Mouse (Mus musculus) intestine, postnatal 0 days (tissue): ENCODE data around the gene Fgf12. TPM values are rescaled to one million over a fixed set of nuclear protein-coding genes. Genes with fewer than 3 reads are reported as not detected.

Experiments
- ATAC-seq: fragments of 200-750 bp; cut with Nextera tagmentation; 2 replicates; pipeline ENCODE4 v1.8.0; 2017; ENCODE audit warnings: mild to moderate bottlenecking, moderate TSS enrichment, moderate library complexity
- H3K27ac ChIP-seq: fragments of 300-500 bp; sonication (generic); 2 replicates; pipeline ENCODE4 v1.5.1; 2014; ENCODE audit warnings: mild to moderate bottlenecking, low read depth, low read length, moderate library complexity
- H3K27me3 ChIP-seq: fragments of 300-500 bp; sonication (generic); replicated peaks from 2 replicates; pipeline ENCODE4 v1.6.1; 2014; ENCODE audit warnings: low read length, mixed read lengths; ENCODE audit not compliant: control insufficient read depth, insufficient read depth
- H3K36me3 ChIP-seq: fragments of 300-500 bp; sonication (generic); 2 replicates; pipeline ENCODE4 v1.6.1; 2014; ENCODE audit warnings: mild to moderate bottlenecking, moderate library complexity; ENCODE audit not compliant: control insufficient read depth, insufficient read depth
- H3K4me1 ChIP-seq: fragments of 300-500 bp; sonication (generic); replicated peaks from 2 replicates; pipeline ENCODE4 v1.6.1; 2014; ENCODE audit warnings: antibody characterized with exemption, low read length, mixed read lengths; ENCODE audit not compliant: control insufficient read depth, insufficient read depth
- H3K4me2 ChIP-seq: fragments of 300-500 bp; sonication (generic); replicated peaks from 2 replicates; pipeline ENCODE4 v1.6.1; 2014; ENCODE audit warnings: low read depth, mild to moderate bottlenecking, moderate library complexity
- H3K4me3 ChIP-seq: fragments of 300-500 bp; sonication (generic); 2 replicates; pipeline ENCODE4 v1.5.1; 2014; ENCODE audit warnings: low read depth, low read length
- H3K9ac ChIP-seq: fragments of 300-500 bp; sonication (generic); 2 replicates; pipeline ENCODE4 v1.6.1; 2014; ENCODE audit warnings: mild to moderate bottlenecking, low read depth, low read length
- H3K9me3 ChIP-seq: fragments of 300-500 bp; sonication (generic); 2 replicates; pipeline ENCODE4 v1.6.1; 2016; ENCODE audit warnings: mixed run types; ENCODE audit not compliant: control insufficient read depth
- CTCF ChIP-seq: sonication (generic); IDR thresholded peaks from 2 replicates; pipeline ENCODE4 v1.5.1; 2016; ENCODE audit warnings: low read depth, mild to moderate bottlenecking, control low read depth, antibody characterized with exemption, moderate library complexity
- WGBS: fragments of 180-500 bp; shearing (Covaris S2); extraction: QIAGEN DNeasy Blood & Tissue Kit; methylation state at CpG from one replicate; pipeline ENCODE4 v1.1.7; 2014; 5-methylcytosine and 5-hydroxymethylcytosine counted together
- polyA plus RNA-seq: library from polyadenylated mRNA; unstranded; fragments of >200 nt; fragmentation: Nextera tagmentation; extraction: Ambion mirVana; gene quantifications from 2 replicates; pipeline ENCODE4 v1.2.1, GENCODE M21; 2015

Gene Fgf12
- polyA plus RNA-seq, 1 experiment from 2014 or later, result 0.42 TPM

GRCm38 (mm10) chr16:28511413-28511812, 241.5 kb downstream of the Fgf12 start:
- 28% methylated on average over 5 of the region's 5 CpGs for WGBS
- ATAC-seq, result no peak
- Histone ChIP-seq H3K27ac (no peak overlapping the region), H3K4me3 (no peak overlapping the region), H3K27me3 (no peaks in the 10 kb centered on the region), H3K9ac (no peak overlapping the region), H3K36me3 (no peaks in the 10 kb centered on the region), H3K4me1 (no peaks in the 10 kb centered on the region), H3K9me3 (no peaks in the 10 kb centered on the region), H3K4me2 (no peak overlapping the region)
- no peak for TF ChIP-seq CTCF

- Histone ChIP-seq H3K9me3 (no peaks in the 10 kb centered on the region), H3K4me3 (no peak overlapping the region), H3K27me3 (no peaks in the 10 kb centered on the region), H3K4me2 (no peak overlapping the region), H3K27ac (no peak overlapping the region), H3K36me3 (no peaks in the 10 kb centered on the region), H3K9ac (no peak overlapping the region), H3K4me1 (no peaks in the 10 kb centered on the region)
- no peak for TF ChIP-seq CTCF
- no peak for ATAC-seq
- 83% methylated on average over 12 of the region's 12 CpGs for WGBS
Observed at GRCm38 (mm10) chr16:28497971-28498607, 254.8 kb downstream of the Fgf12 start.

GRCm38 (mm10) chr16:28491711-28492110, 261.2 kb downstream of the Fgf12 start:
- Histone ChIP-seq H3K36me3 (no peaks in the 10 kb centered on the region), H3K27me3 (0 out of 2 replicates have a peak, but pooled peaks cover 4% of the 10 kb centered on the region), H3K4me3 (no peak overlapping the region), H3K9me3 (no peaks in the 10 kb centered on the region), H3K27ac (no peak overlapping the region), H3K4me1 (no peaks in the 10 kb centered on the region), H3K9ac (no peak overlapping the region), H3K4me2 (no peak overlapping the region)
- no peak for TF ChIP-seq CTCF
- ATAC-seq, result no peak
- 35% methylated on average over 6 of the region's 6 CpGs for WGBS

GRCm38 (mm10) chr16:28490515-28490914, 262.4 kb downstream of the Fgf12 start:
- Histone ChIP-seq H3K36me3 (no peaks in the 10 kb centered on the region), H3K27ac (no peak overlapping the region), H3K4me3 (no peak overlapping the region), H3K4me2 (no peak overlapping the region), H3K4me1 (no peaks in the 10 kb centered on the region), H3K9me3 (no peaks in the 10 kb centered on the region), H3K27me3 (0 out of 2 replicates have a peak, but pooled peaks cover 4% of the 10 kb centered on the region), H3K9ac (no peak overlapping the region)
- TF ChIP-seq CTCF, result peak; percentile 91
- WGBS, result 11% methylated on average over 6 of the region's 6 CpGs
- ATAC-seq, result no peak

- Histone ChIP-seq H3K4me2 (no peak overlapping the region), H3K4me3 (no peak overlapping the region), H3K36me3 (no peaks in the 10 kb centered on the region), H3K9me3 (no peaks in the 10 kb centered on the region), H3K9ac (no peak overlapping the region), H3K4me1 (no peaks in the 10 kb centered on the region), H3K27me3 (no peaks in the 10 kb centered on the region), H3K27ac (no peak overlapping the region)
- WGBS, result 77% methylated on average over 3 of the region's 3 CpGs
- ATAC-seq, result no peak
- no peak for TF ChIP-seq CTCF
Observed at GRCm38 (mm10) chr16:28484920-28485319, 267.9 kb downstream of the Fgf12 start.

GRCm38 (mm10) chr16:28479022-28479421, 273.8 kb downstream of the Fgf12 start:
- Histone ChIP-seq H3K27me3 (no peaks in the 10 kb centered on the region), H3K9me3 (no peaks in the 10 kb centered on the region), H3K4me3 (no peak overlapping the region), H3K27ac (no peak overlapping the region), H3K4me2 (no peak overlapping the region), H3K4me1 (no peaks in the 10 kb centered on the region), H3K36me3 (no peaks in the 10 kb centered on the region), H3K9ac (no peak overlapping the region)
- 92% methylated on average over 2 of the region's 2 CpGs for WGBS
- ATAC-seq, result no peak
- no peak for TF ChIP-seq CTCF

GRCm38 (mm10) chr16:28476651-28477050, 276.2 kb downstream of the Fgf12 start:
- no peak for TF ChIP-seq CTCF
- no peak for ATAC-seq
- Histone ChIP-seq H3K4me1 (no peaks in the 10 kb centered on the region), H3K4me3 (no peak overlapping the region), H3K9ac (no peak overlapping the region), H3K27ac (no peak overlapping the region), H3K4me2 (no peak overlapping the region), H3K27me3 (no peaks in the 10 kb centered on the region), H3K9me3 (no peaks in the 10 kb centered on the region), H3K36me3 (no peaks in the 10 kb centered on the region)
- 92% methylated on average over 4 of the region's 4 CpGs for WGBS
